Mouse (Mus musculus) hematopoietic stem cell, adult 5-6 weeks (primary cell): ENCODE measurements around the gene Schip1. TPM values are rescaled to one million over a fixed set of nuclear protein-coding genes. Genes with fewer than 3 reads are reported as not detected.

ENCODE experiments used
- ATAC-seq, 2 experiments: fragments of 125-278 bp in 1 of 2; replicated peaks in 1 of 2; 2 replicates each; pipeline ENCODE4 v1.8.0; 2016 to 2017; ENCODE audit warnings: inconsistent platforms in 2 of 2, mild to moderate bottlenecking in 2 of 2, moderate number of reproducible peaks in 2 of 2, low read depth in 1 of 2, moderate TSS enrichment in 1 of 2; ENCODE audit not compliant: low FRiP score in 2 of 2, poor library complexity in 2 of 2, severe bottlenecking in 2 of 2, insufficient read depth in 1 of 2, low TSS enrichment in 1 of 2
- total RNA-seq: library from RNA; stranded (forward); fragments of 172-1452, 232-1000 nt; gene quantifications from 2 replicates; pipeline ENCODE4 v1.2.3, GENCODE M21; 2017

The Schip1 gene
- total RNA-seq, 1 experiment from 2014 or later: 0.94 TPM

GRCm38 (mm10) chr3:68221452-68221851, 156.8 kb downstream of the Schip1 start:
- ATAC-seq: no peak

GRCm38 (mm10) chr3:68239887-68240286, 175.3 kb downstream of the Schip1 start:
- ATAC-seq: no peak

GRCm38 (mm10) chr3:68243239-68243638, 178.6 kb downstream of the Schip1 start:
- no peak for ATAC-seq

GRCm38 (mm10) chr3:68246154-68246553, 181.6 kb downstream of the Schip1 start:
- ATAC-seq: no peak

GRCm38 (mm10) chr3:68250589-68250988, 186.0 kb downstream of the Schip1 start:
- ATAC-seq: no peak

- no peak for ATAC-seq
Observed at GRCm38 (mm10) chr3:68252335-68252734, 187.7 kb downstream of the Schip1 start.

GRCm38 (mm10) chr3:68262304-68262703, 197.7 kb downstream of the Schip1 start:
- no peak for ATAC-seq

GRCm38 (mm10) chr3:68267905-68268304, 203.3 kb downstream of the Schip1 start:
- ATAC-seq: no peak

- no peak for ATAC-seq
Observed at GRCm38 (mm10) chr3:68269251-68269650, 204.6 kb downstream of the Schip1 start.

GRCm38 (mm10) chr3:68270246-68270645, 205.6 kb downstream of the Schip1 start:
- ATAC-seq: no peak

GRCm38 (mm10) chr3:68271457-68271856, 206.9 kb downstream of the Schip1 start:
- ATAC-seq: no peak

GRCm38 (mm10) chr3:68271881-68272280, 207.3 kb downstream of the Schip1 start:
- ATAC-seq: no peak

- no peak for ATAC-seq
Observed at GRCm38 (mm10) chr3:68282844-68283594, 218.4 kb downstream of the Schip1 start.

GRCm38 (mm10) chr3:68283595-68283991, 219.0 kb downstream of the Schip1 start:
- ATAC-seq: no peak

- no peak for ATAC-seq
Observed at GRCm38 (mm10) chr3:68284500-68284899, 219.9 kb downstream of the Schip1 start.

GRCm38 (mm10) chr3:68296752-68297151, 232.2 kb downstream of the Schip1 start:
- no peak for ATAC-seq

GRCm38 (mm10) chr3:68305647-68306046, 241.0 kb downstream of the Schip1 start:
- ATAC-seq: no peak

- ATAC-seq: no peak
Observed at GRCm38 (mm10) chr3:68306726-68307125, 242.1 kb downstream of the Schip1 start.

GRCm38 (mm10) chr3:68325575-68325974, 261.0 kb downstream of the Schip1 start:
- ATAC-seq: no peak
